Mouse (Mus musculus): ENCODE measurements around the gene Reep3. TPM values are rescaled to one million over a fixed set of nuclear protein-coding genes. Genes with fewer than 3 reads are reported as not detected.

Gene Reep3
- total RNA-seq, 2 experiments from 2014 or later: 22.2 to 22.5 TPM

DNA sequence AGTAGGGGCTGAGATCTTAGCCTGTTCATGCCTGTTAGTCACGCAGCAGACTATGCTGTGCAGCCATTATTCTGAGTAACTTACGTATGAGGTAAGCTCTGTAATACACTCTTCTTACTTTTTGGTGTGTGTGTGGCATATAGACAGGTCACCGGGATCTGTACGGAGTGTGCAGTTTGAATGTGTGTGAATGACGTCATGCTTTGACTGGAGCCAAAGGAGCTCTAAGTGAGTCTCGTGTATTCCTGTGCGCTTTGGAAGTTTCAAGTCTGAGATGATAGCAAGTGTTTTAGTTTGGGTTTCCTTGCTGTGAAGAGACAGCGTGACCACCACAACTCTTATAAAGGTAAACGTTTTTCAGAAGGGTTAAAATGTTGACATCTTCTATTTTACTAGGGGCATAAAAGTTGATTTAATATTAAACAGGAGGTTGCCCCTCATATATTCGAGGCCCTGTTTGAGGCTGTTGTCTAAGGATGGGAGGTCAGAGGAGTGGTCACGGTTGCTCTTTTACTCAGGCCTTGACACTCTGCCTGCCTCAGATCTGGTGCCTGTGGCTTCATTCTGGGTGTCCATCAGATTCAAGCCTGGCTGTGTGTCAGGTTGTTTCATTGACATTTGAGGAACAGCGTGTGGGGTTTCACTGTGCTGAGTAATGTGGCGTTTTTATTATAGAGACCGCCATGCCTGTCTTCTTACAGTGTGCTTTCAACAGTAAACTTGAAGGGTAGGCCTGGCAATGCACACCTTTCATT, 14.5 kb upstream of the Reep3 start:
- intact Hi-C loops (cut with DNase I): no loop called here
- no peak for DNase-seq

DNA sequence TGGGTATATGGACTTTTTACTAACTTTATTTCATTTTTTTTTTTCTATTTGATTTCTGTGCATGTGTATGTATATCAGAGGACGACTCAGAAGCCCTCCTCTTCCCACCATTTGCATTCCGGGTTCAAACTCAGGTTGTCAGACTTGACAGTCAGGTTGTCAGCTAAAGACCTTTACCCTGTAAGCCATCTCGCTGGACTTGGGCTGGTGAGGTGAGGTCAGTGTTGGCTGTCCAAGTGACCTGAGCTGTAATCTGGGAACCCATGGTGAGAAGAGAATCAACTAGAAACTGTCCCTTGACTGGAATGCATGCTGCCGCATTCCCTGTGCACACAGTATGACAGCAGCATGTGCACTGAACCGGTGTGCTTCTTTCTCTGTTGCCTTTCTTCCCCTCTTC, 12.9 kb upstream of the Reep3 start:
- intact Hi-C loops (cut with DNase I): no loop called here
- DNase-seq: no peak

DNA sequence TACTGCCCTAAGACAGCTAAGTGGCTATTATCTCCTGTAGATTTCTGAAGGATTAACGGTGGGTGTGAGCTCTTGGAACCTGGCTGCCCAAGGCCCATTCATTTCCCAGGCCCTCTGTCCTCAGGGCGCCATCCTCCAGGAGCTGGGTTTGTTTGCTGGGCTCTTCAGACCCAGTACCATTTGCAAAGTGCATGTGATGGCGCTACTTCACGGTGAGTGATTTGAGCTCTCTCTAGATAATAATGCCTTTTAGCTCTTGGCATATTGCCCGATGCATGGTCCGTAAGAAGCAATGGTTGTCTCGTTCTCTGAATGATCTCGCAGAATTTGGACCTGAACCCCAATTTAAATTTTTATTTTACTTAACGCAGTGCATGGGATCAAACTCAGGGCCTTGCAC, 11.4 kb upstream of the Reep3 start:
- no peak for DNase-seq
- intact Hi-C loops (cut with DNase I): no loop called here

DNA sequence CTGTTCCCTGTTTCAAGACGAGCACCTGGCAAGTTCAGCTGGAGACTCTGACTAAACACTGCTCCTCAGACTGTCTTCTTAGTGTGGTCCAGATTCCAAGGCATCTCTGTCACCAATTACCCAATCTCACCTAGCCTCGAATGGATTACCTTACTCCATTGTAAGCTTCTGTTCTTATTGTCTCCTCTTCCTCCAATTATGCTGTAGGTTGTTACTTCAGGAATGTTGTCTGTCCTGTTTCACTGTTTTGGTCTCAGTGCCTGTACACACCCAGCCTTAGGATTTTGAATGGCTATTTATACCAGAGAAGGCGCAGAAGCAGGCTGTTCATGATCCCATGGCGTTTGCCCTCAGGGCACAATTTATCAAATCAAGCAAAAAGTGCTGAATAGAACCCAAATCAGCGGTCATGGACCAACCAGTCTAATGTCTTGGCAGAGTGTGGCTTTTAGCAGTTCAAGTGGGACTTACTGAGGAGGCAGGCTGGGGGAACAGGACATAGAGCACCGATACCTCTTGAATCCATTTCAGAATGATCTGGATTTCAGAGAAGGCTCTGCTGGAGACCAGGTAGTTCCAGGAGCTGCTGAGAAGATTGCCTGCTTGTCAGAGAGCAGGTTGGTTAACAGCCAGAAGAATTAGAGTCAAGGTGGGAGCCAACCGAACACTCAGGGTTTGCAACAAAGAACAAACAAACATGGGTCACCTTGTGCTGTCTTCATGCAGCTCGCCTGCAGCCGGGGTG, 10.4 kb upstream of the Reep3 start:
- intact Hi-C loops (cut with DNase I): no loop called here
- DNase-seq: no peak

DNA sequence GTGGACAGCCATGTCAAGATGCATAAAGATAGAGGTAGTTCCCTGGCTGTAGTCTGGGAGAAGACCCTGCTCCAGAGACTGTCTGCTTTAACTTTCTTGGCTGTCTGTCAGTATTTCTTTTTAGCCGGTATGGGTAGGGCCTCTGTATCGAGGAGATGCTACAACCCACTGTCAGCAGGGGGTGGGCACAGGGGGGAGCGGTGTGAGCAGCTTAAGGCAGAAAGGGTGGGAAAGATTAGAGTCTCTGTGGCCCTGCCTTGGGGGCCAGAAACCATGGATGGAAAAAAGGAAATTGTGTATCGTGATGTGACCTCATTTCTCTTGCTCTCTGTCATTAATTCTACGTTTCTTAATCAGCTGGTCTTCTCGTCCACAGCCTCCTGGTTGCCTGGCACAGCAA, 9.7 kb upstream of the Reep3 start:
- intact Hi-C loops (cut with DNase I): no loop called here
- no peak for DNase-seq

DNA sequence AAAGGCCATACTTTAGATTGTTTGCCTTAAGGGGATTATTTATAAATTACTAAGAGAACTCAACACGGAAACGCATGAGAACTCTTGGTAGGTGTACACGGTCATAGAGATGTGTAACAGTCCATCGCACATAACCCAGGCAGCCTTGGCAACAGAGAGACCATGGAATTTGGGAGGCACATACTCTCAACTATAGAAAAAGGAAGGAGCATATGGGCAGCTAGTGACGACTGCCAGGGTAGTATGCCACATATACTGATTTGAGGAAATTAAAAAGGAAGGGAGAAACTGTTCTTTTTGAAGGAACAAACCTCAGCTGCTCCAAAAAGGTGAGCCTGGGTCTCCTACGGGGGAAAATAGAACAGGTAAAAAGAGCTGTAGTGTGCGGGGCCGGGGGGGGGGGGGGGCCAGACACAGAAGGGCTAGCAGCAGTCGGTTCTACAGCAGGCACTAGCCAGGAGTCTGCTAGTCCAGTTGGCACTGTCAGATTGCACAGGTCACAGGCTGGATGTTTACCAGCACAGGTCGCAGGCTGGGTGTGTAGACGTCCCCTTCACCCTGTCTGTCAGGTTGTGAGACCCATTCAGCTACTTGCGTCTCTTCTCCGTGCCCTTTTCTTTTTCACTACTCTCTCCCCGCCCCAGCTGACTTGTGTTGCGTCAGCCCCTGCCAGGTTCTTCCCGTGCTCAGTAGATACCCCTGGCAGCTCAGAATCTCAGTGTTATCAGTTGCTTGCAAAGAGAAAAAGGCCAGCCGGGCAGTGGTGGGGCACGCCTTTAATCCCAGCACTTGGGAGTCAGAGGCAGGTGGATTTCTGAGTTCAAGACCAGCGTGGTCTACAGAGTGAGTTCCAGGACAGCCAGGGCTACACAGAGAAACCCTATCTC, 8.8 kb upstream of the Reep3 start:
- DNase-seq: no peak
- intact Hi-C loops (cut with DNase I): no loop called here

DNA sequence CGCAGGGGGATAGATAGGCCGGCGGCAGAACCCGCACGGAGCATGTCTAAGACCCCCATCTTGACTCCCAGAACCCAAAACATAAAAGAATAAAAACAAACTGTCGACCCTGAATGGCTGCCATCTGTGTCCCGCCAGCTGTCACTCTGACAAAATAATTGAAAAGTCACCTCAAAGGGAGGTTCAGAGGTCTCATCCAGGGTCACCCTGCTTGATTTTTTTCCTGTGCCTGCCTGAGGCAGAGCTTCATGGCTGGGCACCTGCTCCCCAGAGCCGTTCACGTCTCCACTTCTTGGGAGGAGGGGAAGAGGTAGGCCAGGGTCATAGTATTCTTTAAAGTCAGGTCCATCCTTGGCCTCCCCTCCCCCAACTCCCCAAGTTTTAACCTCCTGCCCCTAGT, 7.8 kb upstream of the Reep3 start:
- DNase-seq: no peak

DNA sequence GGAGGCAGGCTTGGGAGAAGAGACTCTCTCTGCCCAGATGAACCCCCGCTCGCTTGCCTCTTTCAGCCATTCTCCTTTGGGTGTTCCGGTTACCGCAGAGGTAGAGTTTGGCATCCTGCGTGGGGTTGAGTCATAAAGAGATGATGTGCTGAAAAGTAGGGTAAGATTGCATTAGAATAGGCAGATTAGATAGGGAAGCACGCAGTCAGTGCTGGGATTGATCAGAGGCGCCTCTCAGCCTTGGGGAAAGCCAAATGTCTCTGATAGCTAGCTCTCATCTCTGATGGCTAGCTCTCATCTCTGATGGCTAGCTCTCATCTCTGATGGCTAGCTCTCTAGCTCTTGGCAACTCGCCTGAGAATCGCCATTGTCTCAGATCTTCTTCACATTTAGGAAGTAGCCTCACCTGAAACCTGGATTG, 4.1 kb upstream of the Reep3 start:
- DNase-seq: no peak
- intact Hi-C loops (cut with DNase I): no loop called here

More for the DNA sequence above, 7.8 kb upstream of the Reep3 start:
- intact Hi-C loops (cut with DNase I): no loop called here

DNA sequence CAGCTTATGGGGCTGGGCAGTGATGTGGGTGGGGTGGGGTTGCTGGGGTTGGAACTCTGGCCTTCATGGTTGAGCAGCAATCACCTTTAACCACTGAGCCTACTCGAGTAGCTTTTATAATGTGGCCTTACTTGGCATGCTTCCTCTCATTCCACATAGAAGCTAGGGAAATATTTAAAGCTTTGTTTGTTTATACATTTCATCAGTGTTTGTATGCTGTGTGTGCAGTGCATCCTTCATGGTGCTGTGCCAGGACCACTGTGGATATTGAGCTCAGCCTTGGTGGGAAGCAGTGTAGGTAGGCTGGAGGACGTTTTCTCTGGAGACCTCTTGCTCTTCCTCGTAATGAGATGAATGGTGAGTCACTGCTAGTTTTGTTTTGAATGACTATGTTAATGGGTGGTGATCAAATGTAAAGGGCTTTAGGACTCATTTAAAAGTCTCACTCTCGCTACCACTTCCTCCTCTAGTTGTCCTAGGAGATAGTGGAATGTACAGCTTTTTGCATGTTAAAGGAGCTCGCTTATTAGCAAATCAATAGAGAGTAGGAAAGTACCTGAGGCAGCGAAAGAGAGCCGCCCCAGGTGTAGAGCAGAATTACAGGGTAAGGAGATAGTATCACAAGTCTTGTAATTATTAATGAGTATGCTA, 3.4 kb upstream of the Reep3 start:
- intact Hi-C loops (cut with DNase I): no loop called here
- no peak for DNase-seq

DNA sequence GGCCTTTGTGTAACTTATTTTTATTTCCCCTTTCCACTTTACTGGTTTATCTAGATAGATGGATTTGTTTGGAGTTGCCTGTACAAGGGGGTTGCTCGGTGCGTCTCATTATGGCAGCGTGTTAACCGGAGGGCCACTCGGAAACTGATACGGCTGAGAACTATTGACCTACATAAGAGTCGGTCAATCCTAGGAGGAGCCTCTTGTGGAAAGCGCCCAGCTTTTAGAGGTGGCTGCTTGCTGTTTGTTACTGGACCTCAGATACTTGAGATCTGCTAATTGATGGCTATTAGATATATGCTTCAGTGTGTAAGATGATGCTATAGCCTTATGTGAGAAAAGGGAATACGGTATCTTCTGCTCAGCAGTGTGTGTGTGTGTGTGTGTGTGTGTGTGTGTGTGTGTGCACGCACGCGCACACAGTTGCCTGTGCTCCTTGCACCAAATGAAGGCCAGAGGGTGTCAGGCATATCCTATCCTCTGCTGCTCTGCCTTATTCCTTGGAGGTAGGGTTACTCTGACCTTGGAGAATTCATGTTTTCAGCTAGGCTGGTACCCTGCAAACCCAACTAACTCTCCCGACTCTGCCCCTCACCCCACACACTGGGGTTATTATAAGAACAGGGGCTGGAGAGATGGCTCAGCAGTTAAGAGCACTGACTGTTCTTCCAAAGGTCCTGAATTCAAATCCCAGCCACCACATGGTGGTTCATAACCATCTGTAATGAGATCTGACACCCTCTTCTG, 2.6 kb upstream of the Reep3 start:
- intact Hi-C loops (cut with DNase I): loop anchor here (5.0 kb wide), 1 partner anchor 42 kb away; no protein-coding TSS in a partner anchor
- DNase-seq: no peak

DNA sequence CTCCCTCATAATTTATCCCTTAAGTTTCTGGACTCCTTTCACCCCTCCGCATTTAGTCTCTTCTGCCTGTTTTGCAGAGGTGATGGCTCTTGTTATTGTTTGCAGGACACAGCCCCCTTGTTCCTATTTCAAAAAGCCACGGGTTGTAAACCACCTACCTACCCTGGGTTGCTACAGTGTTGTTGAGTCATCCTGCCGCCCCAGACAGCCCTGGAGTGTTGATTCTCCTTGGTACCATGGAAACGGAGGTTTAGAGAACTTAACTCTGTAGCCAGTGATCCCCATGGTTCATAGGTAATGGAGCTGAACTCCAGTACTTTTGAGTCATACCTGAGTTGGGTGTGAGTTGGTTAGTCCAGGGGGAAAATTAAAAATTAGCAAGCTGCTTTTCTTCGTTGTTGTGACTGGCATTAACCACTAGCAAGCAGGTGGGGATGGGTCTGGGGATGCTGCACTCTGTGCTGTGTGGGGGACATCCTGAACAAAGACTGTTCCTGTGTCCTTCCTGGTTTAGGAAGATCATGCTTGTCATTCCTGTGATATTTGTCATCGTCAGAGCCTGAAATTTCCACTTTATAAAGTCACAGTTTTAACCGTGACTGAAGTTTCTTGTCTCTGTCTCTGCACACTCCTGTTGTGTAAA, 1.8 kb upstream of the Reep3 start:
- DNase-seq: no peak
- intact Hi-C loops (cut with DNase I): loop anchor here (5.0 kb wide), 1 partner anchor 41 kb away; no protein-coding TSS in a partner anchor

DNA sequence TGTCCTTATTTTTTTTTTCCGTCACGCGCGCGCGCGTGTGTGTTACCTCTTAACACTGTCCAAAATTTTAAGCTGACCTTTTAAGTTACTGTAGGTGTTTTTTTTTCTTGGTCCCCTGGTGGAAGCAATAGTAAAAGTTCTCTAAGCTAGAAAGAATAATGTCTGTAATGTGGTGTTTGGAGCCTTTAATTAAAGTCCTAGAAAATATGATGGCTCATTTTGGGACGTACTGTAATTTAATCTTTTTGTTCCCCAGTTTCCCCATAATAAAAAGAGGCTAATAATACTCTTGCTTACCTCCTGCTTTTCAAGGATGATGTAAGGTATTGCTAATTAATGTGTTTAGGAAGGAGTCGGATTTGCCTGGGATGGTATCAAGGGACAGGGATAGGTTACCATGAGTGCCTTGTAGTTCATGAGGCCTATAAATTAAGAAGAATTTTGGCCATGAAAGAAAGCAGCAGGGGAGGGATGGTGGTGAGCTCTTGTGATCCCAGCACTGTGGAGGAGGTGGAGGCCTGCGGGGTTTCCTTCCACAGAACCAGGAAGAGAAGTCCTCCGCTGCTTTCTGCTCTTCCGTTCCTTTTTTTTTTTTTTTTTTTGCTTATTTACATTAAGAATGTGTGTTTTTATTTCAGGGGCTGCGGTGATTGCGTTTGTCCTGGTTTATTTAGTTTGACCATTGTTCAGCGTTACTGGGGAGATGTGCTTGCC, 849 bp upstream of the Reep3 start:
- DNase-seq: no peak
- intact Hi-C loops (cut with DNase I): loop anchor here (2.0 to 5.0 kb wide), 4 partner anchors 29 to 187 kb away; no protein-coding TSS in a partner anchor

DNA sequence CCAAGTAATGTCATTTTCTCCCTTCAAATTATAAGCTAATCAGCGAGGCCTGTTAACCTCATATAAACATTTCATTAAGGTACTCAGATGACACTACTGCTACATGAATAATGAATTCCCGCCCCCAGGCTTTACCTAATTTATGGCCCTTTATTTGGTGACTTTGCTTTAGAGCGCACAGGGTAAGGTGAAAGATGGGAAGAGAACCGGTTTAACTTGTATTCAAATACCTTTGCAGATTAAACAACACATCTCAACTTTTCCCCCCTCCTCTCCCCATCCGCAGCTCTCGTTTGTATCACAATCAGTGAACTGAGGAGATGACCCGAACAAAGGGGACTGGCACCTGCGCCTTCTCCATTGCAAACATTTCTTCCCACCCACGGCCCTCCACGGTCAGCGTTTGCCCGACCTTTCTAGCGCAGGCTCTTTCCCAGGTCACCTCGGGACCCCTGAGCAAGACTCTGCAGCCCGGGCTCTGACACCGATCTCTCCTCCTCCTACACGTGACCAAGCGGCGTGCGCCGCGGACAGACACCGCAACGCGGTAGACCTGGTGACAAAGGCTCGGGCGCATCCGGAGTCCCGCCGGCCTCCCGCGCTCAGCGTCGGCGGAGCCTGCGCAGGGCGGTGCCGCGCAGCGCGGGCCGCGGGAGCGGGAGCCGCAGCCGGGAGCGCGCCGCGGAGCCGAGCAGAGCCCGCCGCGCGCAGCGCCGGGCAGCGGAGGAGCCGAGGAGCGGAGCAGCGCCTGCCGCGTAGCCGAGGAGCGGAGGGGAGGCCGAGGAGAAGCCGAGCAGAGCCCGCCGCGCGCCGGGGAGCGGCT, 736 bp downstream of the Reep3 start, which contains the start of gene Jmjd1c:
TSS of gene Jmjd1c (plus strand) at position 328 of the 823 bp plus-strand sequence.
- intact Hi-C loops (cut with DNase I): loop anchor here (1.0 to 5.0 kb wide), 5 partner anchors 31 to 185 kb away; no protein-coding TSS in a partner anchor
- peak; percentile 74 to 87 for DNase-seq

DNA sequence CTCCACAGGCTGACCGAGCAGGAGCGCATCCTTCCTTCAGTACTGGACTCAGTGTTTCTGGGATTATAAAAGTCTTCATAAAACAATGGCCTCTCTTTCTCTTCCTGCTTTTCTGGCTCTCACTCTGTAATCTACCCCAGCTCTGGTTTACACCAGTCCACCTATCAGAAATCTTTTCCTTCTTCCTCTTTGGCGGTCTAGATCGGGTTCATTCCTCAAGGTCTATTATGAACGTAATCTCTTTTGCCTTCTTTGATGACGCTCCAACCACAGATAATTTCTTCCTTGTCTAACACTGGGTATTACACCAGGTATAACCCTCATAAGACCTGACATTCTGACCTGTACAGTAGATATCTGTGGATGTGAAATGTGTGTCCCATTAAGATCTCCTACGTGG, 1.8 kb downstream of the Reep3 start:
- intact Hi-C loops (cut with DNase I): loop anchor here (5.0 kb wide), 1 partner anchor 38 kb away; no protein-coding TSS in a partner anchor
- no peak for DNase-seq

DNA sequence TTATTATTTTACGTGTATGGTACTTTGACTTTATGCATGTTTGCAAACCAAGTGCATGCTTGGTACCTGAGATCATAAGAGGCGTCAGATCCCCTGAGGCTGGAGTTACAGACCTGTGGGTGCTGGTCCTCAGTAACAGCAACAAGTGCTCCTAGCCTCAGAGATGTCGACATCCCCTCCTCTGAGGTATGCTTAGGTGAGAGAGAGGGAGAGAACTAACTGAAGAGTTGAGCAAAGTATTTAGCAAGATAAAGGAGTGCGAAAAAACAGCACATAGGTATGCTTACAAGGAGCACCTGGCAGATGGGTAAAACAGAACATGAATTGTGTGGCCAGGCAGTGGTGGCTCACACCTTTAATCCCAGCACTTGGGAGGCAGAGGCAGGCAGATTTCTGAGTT, 6.1 kb downstream of the Reep3 start:
- intact Hi-C loops (cut with DNase I): no loop called here
- DNase-seq: no peak

DNA sequence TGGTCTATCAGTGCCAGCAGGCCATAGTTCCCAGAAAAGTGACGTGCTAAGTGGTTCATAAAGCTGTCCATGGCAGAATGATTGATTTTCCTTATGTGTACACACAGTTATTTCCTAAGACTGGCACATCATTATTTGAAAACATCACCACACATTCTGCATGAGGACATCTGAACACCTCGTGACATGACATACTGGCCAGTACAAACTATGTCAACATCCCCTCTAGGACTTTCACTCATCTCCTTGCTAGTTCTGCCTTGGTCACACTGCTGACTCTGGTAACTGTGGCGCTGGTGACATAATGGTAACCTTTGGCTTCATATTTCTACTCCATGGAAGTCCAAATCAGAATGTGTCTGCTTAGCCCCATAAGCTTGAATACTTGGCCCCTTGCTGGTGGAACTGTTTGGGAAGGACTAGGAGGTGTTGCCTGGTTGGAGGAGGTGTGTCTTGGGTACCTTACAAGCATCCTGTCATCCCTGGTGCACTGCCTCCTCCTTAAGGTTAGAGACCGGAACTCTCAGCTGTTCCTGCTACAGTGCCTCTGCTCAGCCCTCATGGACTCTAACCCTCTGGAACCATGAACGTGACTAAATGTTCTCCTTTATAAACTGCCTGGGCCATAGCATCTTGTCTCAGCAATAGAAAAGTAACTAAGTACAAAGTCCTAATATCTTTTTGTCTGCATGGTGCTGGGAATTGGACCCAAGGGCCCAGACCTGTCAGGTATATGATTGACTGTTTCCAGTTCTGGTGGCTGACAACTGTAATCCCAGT, 9.1 kb downstream of the Reep3 start:
- no peak for DNase-seq
- intact Hi-C loops (cut with DNase I): no loop called here

DNA sequence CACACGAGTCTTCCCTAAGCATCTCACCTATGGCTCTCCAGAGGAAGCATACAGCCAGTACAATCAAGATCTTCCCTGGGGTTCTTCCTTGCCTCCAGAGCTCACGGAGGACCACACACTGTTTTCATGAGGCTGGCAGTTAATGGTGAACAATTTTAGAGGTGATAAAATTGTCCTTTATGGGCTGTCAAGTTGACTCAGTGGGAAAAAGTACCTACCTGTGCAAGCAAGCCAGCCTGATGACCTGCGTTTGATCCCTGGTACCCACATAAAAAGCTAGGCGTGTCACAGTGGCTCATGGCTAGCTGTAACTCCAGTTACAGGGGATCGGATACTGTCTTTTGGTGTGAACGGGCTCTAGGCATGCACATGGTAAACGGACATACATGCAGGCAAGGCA, 10.8 kb downstream of the Reep3 start:
- DNase-seq: no peak
- intact Hi-C loops (cut with DNase I): no loop called here
